Mouse (Mus musculus): ENCODE measurements around the gene Nova1. TPM values are rescaled to one million over a fixed set of nuclear protein-coding genes. Genes with fewer than 3 reads are reported as not detected.

The Nova1 gene
- total and polyA plus RNA-seq, 3 experiments = 0.88 to 2.9 (median 1.8) TPM

- no peak for DNase-seq
- 86% methylated on average over 4 of the region's 4 CpGs for WGBS
These were observed 99.7 kb downstream of the Nova1 start for GRCm38 (mm10) chr12:46719076-46719475.

GRCm38 (mm10) chr12:46710094-46710493 lies 108.6 kb downstream of the Nova1 start:
- Histone ChIP-seq H3K4me1 (ENCODE audit: control insufficient read depth, insufficient read depth, low read length) (no peaks in the 10 kb centered on the region), H3K9ac (ENCODE audit: low read depth, low read length) (no peak overlapping the region), H3K4me3 (no peak overlapping the region), H3K27ac (no peak overlapping the region), H3K36me3 (ENCODE audit: control insufficient read depth, insufficient read depth, low read length) (no peaks in the 10 kb centered on the region), H3K79me2 (replicated peaks; ENCODE audit: control insufficient read depth, insufficient read depth, low read length) (no peaks in the 10 kb centered on the region), H3K27me3 (ENCODE audit: control insufficient read depth, insufficient read depth, low read length) (no peaks in the 10 kb centered on the region)
- WGBS = 60% methylated on average over 2 of the region's 2 CpGs
- intact Hi-C loops (cut with DNase I) = no loop called here
- DNase-seq = no peak
- TF ChIP-seq CTCF (IDR thresholded peaks at IDR 0.05) (no peak), POLR2A (IDR thresholded peaks at IDR 0.05; ENCODE audit: insufficient read depth, low read depth, low read length) (no peak), EP300 (IDR thresholded peaks at IDR 0.05; ENCODE audit: insufficient read depth, low read depth, low read length) (no peak)

More at GRCm38 (mm10) chr12:46719076-46719475, 99.7 kb downstream of the Nova1 start:
- Histone ChIP-seq H3K4me3 (no peak overlapping the region), H3K27me3 (ENCODE audit: control insufficient read depth, insufficient read depth, low read length) (no peaks in the 10 kb centered on the region), H3K79me2 (replicated peaks; ENCODE audit: control insufficient read depth, insufficient read depth, low read length) (no peaks in the 10 kb centered on the region), H3K27ac (no peak overlapping the region), H3K36me3 (ENCODE audit: control insufficient read depth, insufficient read depth, low read length) (no peaks in the 10 kb centered on the region), H3K9ac (ENCODE audit: low read depth, low read length) (no peak overlapping the region), H3K4me1 (ENCODE audit: control insufficient read depth, insufficient read depth, low read length) (no peaks in the 10 kb centered on the region)
- intact Hi-C loops (cut with DNase I) = no loop called here
- no peak for TF ChIP-seq CTCF (IDR thresholded peaks at IDR 0.05)
- no peak for TF ChIP-seq POLR2A (IDR thresholded peaks at IDR 0.05; ENCODE audit: insufficient read depth, low read depth, low read length)
- no peak for TF ChIP-seq EP300 (IDR thresholded peaks at IDR 0.05; ENCODE audit: insufficient read depth, low read depth, low read length)

DNA sequence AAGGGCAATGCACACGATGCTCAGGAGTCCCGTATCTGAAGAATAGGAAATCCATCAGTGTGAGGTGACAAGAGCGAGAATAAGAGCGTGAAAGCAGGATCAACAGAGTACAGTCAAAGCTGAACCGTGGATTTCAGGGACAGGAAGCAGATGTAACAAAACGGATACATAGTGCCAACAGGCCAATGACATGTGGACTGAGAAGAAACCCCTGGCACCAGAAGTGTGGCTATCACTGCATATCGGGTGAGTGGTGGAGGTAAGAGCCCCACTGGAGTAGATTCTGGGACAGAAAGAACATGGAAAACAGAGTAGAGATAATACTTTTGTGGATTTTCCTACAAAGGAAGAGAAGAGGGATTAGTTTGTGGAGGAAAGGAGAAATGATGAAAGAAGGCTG lies 109.3 kb downstream of the Nova1 start:
- no peak for DNase-seq
- Histone ChIP-seq H3K27ac (no peak overlapping the region), H3K9ac (ENCODE audit: low read depth, low read length) (no peak overlapping the region), H3K79me2 (replicated peaks; ENCODE audit: control insufficient read depth, insufficient read depth, low read length) (no peaks in the 10 kb centered on the region), H3K36me3 (ENCODE audit: control insufficient read depth, insufficient read depth, low read length) (no peaks in the 10 kb centered on the region), H3K4me1 (ENCODE audit: control insufficient read depth, insufficient read depth, low read length) (no peaks in the 10 kb centered on the region), H3K27me3 (ENCODE audit: control insufficient read depth, insufficient read depth, low read length) (no peaks in the 10 kb centered on the region), H3K4me3 (no peak overlapping the region)
- 71% methylated on average over 7 of the region's 7 CpGs for WGBS
- TF ChIP-seq POLR2A (IDR thresholded peaks at IDR 0.05; ENCODE audit: insufficient read depth, low read depth, low read length) = no peak
- no peak for TF ChIP-seq CTCF (IDR thresholded peaks at IDR 0.05)
- TF ChIP-seq EP300 (IDR thresholded peaks at IDR 0.05; ENCODE audit: insufficient read depth, low read depth, low read length) = no peak
- intact Hi-C loops (cut with DNase I) = no loop called here

DNA sequence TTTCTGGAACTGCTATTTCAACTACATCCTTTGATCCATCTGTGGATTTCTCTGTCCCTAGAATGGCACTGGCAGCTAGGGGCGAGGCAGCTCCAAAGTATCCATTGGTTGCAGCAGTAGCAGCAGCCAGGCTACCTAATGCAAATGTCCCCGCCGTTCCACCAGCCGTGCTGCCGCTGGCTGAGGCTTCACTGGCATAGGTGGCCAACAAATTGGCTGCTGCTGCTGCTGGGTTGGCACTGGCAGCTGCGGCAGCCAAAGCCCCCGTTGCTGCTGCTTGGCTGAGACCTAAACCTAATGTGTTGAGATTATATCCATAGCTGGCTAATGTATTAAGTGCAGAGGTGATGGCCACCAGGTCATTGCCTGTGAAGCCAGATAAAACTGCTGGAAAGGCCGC lies 118.5 kb downstream of the Nova1 start:
- DNase-seq = no peak
- H3K27ac ChIP-seq = no peak overlapping the region
- WGBS = 81% methylated on average over 8 of the region's 8 CpGs
- TF ChIP-seq POLR2A (IDR thresholded peaks at IDR 0.05; ENCODE audit: insufficient read depth, low read depth, low read length) = no peak
- TF ChIP-seq CTCF (IDR thresholded peaks at IDR 0.05) = no peak
- TF ChIP-seq EP300 (IDR thresholded peaks at IDR 0.05; ENCODE audit: insufficient read depth, low read depth, low read length) = no peak
- H3K4me1 ChIP-seq (ENCODE audit: control insufficient read depth, insufficient read depth, low read length) = no peaks in the 10 kb centered on the region
- H3K4me3 ChIP-seq = no peak overlapping the region
- intact Hi-C loops (cut with DNase I) = no loop called here
- no peaks in the 10 kb centered on the region for H3K27me3 ChIP-seq (ENCODE audit: control insufficient read depth, insufficient read depth, low read length)
- H3K79me2 ChIP-seq (replicated peaks; ENCODE audit: control insufficient read depth, insufficient read depth, low read length) = no peaks in the 10 kb centered on the region
- H3K9ac ChIP-seq (ENCODE audit: low read depth, low read length) = no peak overlapping the region
- no peaks in the 10 kb centered on the region for H3K36me3 ChIP-seq (ENCODE audit: control insufficient read depth, insufficient read depth, low read length)

DNA sequence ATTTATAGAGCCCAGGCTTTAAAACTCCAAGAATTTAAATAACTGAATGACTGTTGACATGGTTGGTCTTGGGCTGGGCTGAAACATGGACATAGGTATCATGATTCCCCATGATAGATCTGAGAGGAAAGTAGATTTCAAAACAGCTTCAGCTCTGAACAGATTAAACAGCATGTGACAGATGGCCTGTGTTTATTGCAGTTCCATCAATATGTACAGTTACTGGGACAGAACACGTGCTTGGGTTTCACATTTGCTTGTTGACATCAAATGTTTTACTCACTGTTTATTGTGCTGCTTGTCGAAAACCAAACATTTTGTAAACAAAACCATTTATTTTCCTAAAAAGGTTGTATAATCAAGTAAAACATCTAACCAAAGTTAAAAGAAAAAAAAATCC lies 142.4 kb downstream of the Nova1 start:
- no peak overlapping the region for H3K27ac ChIP-seq
- H3K79me2 ChIP-seq (replicated peaks; ENCODE audit: control insufficient read depth, insufficient read depth, low read length) = no peaks in the 10 kb centered on the region
- H3K27me3 ChIP-seq (ENCODE audit: control insufficient read depth, insufficient read depth, low read length) = no peaks in the 10 kb centered on the region
- H3K36me3 ChIP-seq (ENCODE audit: control insufficient read depth, insufficient read depth, low read length) = no peaks in the 10 kb centered on the region
- no peak for DNase-seq
- no peaks in the 10 kb centered on the region for H3K4me1 ChIP-seq (ENCODE audit: control insufficient read depth, insufficient read depth, low read length)
- no peak overlapping the region for H3K4me3 ChIP-seq
- intact Hi-C loops (cut with DNase I) = no loop called here
- TF ChIP-seq EP300 (IDR thresholded peaks at IDR 0.05; ENCODE audit: insufficient read depth, low read depth, low read length) (no peak), POLR2A (IDR thresholded peaks at IDR 0.05; ENCODE audit: insufficient read depth, low read depth, low read length) (no peak), CTCF (IDR thresholded peaks at IDR 0.05) (no peak)
- WGBS = 72% methylated on average over 2 of the region's 2 CpGs
- H3K9ac ChIP-seq (ENCODE audit: low read depth, low read length) = no peak overlapping the region

GRCm38 (mm10) chr12:46666706-46667105 lies 152.0 kb downstream of the Nova1 start:
- TF ChIP-seq CTCF (IDR thresholded peaks at IDR 0.05) (no peak), EP300 (IDR thresholded peaks at IDR 0.05; ENCODE audit: insufficient read depth, low read depth, low read length) (no peak), POLR2A (IDR thresholded peaks at IDR 0.05; ENCODE audit: insufficient read depth, low read depth, low read length) (no peak)
- H3K36me3 ChIP-seq (ENCODE audit: control insufficient read depth, insufficient read depth, low read length) = no peaks in the 10 kb centered on the region
- WGBS = 42% methylated on average over 2 of the region's 2 CpGs
- H3K27ac ChIP-seq = no peak overlapping the region
- H3K27me3 ChIP-seq (ENCODE audit: control insufficient read depth, insufficient read depth, low read length) = no peaks in the 10 kb centered on the region
- no peak overlapping the region for H3K4me3 ChIP-seq
- H3K9ac ChIP-seq (ENCODE audit: low read depth, low read length) = no peak overlapping the region
- H3K4me1 ChIP-seq (ENCODE audit: control insufficient read depth, insufficient read depth, low read length) = no peaks in the 10 kb centered on the region
- no peak for DNase-seq
- intact Hi-C loops (cut with DNase I) = no loop called here
- H3K79me2 ChIP-seq (replicated peaks; ENCODE audit: control insufficient read depth, insufficient read depth, low read length) = no peaks in the 10 kb centered on the region

Data from heart, adult 2 months (tissue).